Mouse (Mus musculus): ENCODE results near the gene Mepce. TPM values are rescaled to one million over a fixed set of nuclear protein-coding genes. Genes with fewer than 3 reads are reported as not detected.
"Not testable (repeated sequence)": the region's sequence is repeated elsewhere in the genome, so short reads cannot be mapped to it uniquely, and the experiment has no call there.

The Mepce gene
- polyA plus RNA-seq (2012; ENCODE audit: insufficient read depth, insufficient read length, low replicate concordance, missing spikeins): not detected in 2 replicates

- WGBS: under 1% methylated on average over 48 of the region's 48 CpGs
- Histone ChIP-seq H3K4me1 (ENCODE audit: control insufficient read depth, insufficient read depth, low read length) (peaks cover 30% of the 10 kb centered on the region), H3K4me3 (ENCODE audit: insufficient read depth, low read depth, low read length) (peak within 1 kb of the TSS; percentile 81), H3K27ac (ENCODE audit: insufficient read depth, low read depth, low read length) (peak within 1 kb of the TSS; percentile 98)
- TF ChIP-seq POLR2A (IDR thresholded peaks at IDR 0.05; ENCODE audit: insufficient read depth, low read depth, low read length) (peak; percentile 63), CTCF (IDR thresholded peaks at IDR 0.05; ENCODE audit: insufficient read depth, low read depth, low read length) (peak; percentile 80)
Measured at GRCm38 (mm10) chr5:137787151-137787928, at the start of gene Mepce, which contains the start of gene Zcwpw1. Gene Mepce, minus strand, starts transcription at chr5:137787655. Gene Zcwpw1, plus strand, starts transcription at chr5:137787798.

DNA sequence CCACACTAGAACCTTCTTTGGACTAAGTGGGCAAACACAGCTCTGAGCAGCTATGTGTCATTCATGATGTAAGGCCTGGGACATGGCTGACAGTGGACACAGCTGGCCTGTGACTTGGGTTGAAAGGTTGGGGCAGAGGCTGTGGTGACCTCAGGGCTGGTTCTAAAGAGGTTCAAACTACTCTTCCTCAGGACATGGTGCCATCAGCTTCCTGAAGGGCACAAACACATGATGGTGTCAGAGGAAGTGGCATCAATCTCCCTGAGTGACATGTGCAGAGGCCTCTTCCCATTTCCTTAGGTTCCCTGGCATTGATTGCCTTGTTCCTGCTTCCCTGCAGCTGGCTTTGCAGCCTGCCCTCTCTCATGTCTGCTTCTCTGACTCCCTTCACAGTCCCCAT lies 49.7 kb upstream of the Mepce start:
- not testable (repeated sequence) for H3K4me3 ChIP-seq (ENCODE audit: insufficient read depth, low read depth, low read length); H3K4me1 ChIP-seq (ENCODE audit: control insufficient read depth, insufficient read depth, low read length); H3K27ac ChIP-seq (ENCODE audit: insufficient read depth, low read depth, low read length)

- TF ChIP-seq CTCF (IDR thresholded peaks at IDR 0.05; ENCODE audit: insufficient read depth, low read depth, low read length) (no peak), POLR2A (IDR thresholded peaks at IDR 0.05; ENCODE audit: insufficient read depth, low read depth, low read length) (no peak)
- Histone ChIP-seq H3K27ac (ENCODE audit: insufficient read depth, low read depth, low read length) (no peak overlapping the region), H3K4me1 (ENCODE audit: control insufficient read depth, insufficient read depth, low read length) (no peaks in the 10 kb centered on the region), H3K4me3 (ENCODE audit: insufficient read depth, low read depth, low read length) (no peak overlapping the region)
Measured at GRCm38 (mm10) chr5:137836611-137837010, 49.2 kb upstream of the Mepce start.

- not testable (repeated sequence) for H3K4me3 ChIP-seq (ENCODE audit: insufficient read depth, low read depth, low read length); H3K4me1 ChIP-seq (ENCODE audit: control insufficient read depth, insufficient read depth, low read length); H3K27ac ChIP-seq (ENCODE audit: insufficient read depth, low read depth, low read length)
- WGBS: 70% methylated on average over 2 of the region's 2 CpGs
Measured at GRCm38 (mm10) chr5:137835966-137836520, 48.6 kb upstream of the Mepce start, which contains the start of gene Pilra. Gene Pilra, minus strand, starts transcription at chr5:137836281.

GRCm38 (mm10) chr5:137833500-137833899 lies 46.0 kb upstream of the Mepce start:
- no peak overlapping the region for H3K4me3 ChIP-seq (ENCODE audit: insufficient read depth, low read depth, low read length)
- H3K27ac ChIP-seq (ENCODE audit: insufficient read depth, low read depth, low read length): no peak overlapping the region
- no peak for TF ChIP-seq CTCF (IDR thresholded peaks at IDR 0.05; ENCODE audit: insufficient read depth, low read depth, low read length)
- no peak for TF ChIP-seq POLR2A (IDR thresholded peaks at IDR 0.05; ENCODE audit: insufficient read depth, low read depth, low read length)
- WGBS: 46% methylated on average over 4 of the region's 4 CpGs
- H3K4me1 ChIP-seq (ENCODE audit: control insufficient read depth, insufficient read depth, low read length): no peaks in the 10 kb centered on the region

DNA sequence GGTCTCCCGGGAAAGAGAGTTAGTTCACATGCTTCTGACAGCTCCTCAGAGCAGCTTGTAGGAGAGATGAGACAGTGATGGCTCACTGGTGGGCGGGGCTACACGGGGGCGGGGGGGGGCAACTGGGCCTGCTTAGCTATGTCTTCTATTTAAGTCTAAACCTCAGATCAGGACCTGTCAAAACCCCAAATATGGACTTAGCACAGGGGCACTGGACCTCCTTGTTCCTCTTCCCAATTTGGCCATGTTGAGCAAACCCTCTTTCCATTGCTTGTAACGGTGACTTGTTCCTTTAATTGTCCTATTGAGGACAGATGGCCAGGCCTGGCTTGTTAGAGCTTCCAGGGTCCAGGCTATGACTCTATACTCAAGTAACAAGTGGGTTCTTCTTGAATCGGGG lies 44.1 kb upstream of the Mepce start:
- H3K27ac ChIP-seq (ENCODE audit: insufficient read depth, low read depth, low read length): no peak overlapping the region
- WGBS: 84% methylated on average over 6 of the region's 6 CpGs

DNA sequence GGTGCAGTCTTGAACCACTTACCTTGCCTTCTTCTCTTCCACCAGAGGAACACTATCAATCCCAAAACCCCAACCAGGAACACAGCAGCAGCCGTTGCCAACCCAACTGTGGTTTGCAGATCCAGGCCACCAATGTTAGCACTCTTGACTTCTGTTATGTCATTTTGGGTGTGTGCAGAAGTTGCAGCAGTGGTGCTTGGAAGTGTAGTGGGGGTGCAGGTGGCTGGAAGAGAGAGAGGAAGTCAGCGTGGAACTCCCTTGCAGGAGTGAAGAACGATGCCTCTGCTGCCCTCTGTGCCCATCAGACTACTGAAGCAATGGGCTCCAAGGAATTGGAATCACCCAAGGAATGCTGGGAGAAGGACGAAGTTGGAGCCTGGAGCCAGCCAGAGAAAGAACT lies 43.7 kb upstream of the Mepce start:
- WGBS: 88% methylated on average over 4 of the region's 4 CpGs
- no peak overlapping the region for H3K4me3 ChIP-seq (ENCODE audit: insufficient read depth, low read depth, low read length)
- no peak overlapping the region for H3K27ac ChIP-seq (ENCODE audit: insufficient read depth, low read depth, low read length)
- H3K4me1 ChIP-seq (ENCODE audit: control insufficient read depth, insufficient read depth, low read length): no peaks in the 10 kb centered on the region
- TF ChIP-seq CTCF (IDR thresholded peaks at IDR 0.05; ENCODE audit: insufficient read depth, low read depth, low read length) (no peak), POLR2A (IDR thresholded peaks at IDR 0.05; ENCODE audit: insufficient read depth, low read depth, low read length) (no peak)

More for the DNA sequence above, 44.1 kb upstream of the Mepce start:
- TF ChIP-seq CTCF (IDR thresholded peaks at IDR 0.05; ENCODE audit: insufficient read depth, low read depth, low read length) (no peak), POLR2A (IDR thresholded peaks at IDR 0.05; ENCODE audit: insufficient read depth, low read depth, low read length) (no peak)
- Histone ChIP-seq H3K4me1 (ENCODE audit: control insufficient read depth, insufficient read depth, low read length) (no peaks in the 10 kb centered on the region), H3K4me3 (ENCODE audit: insufficient read depth, low read depth, low read length) (no peak overlapping the region)

DNA sequence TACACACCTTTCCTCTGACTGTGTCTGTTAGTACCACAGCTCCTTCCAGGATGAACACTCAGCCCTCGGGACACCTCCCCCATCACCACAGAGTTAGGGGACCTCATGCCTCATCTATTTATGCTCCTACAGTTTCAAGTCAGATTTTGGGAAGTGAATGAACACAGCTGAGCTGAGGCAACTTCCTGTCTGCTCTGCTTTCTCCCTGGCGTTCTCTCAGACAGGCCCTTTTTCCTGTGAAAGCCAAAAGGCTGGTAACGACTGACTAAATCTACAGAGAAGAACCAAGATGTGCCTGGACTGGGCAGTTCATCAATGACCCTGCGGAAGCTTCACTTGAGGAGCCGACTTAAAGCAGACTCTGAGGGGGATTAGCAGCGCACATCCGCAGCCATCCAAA lies 42.8 kb upstream of the Mepce start:
- 77% methylated on average over 7 of the region's 7 CpGs for WGBS
- Histone ChIP-seq H3K4me3 (ENCODE audit: insufficient read depth, low read depth, low read length) (no peak overlapping the region), H3K4me1 (ENCODE audit: control insufficient read depth, insufficient read depth, low read length) (no peaks in the 10 kb centered on the region), H3K27ac (ENCODE audit: insufficient read depth, low read depth, low read length) (no peak overlapping the region)
- TF ChIP-seq CTCF (IDR thresholded peaks at IDR 0.05; ENCODE audit: insufficient read depth, low read depth, low read length) (no peak), POLR2A (IDR thresholded peaks at IDR 0.05; ENCODE audit: insufficient read depth, low read depth, low read length) (no peak)

GRCm38 (mm10) chr5:137828694-137829093 lies 41.2 kb upstream of the Mepce start:
- Histone ChIP-seq H3K4me1 (ENCODE audit: control insufficient read depth, insufficient read depth, low read length) (no peaks in the 10 kb centered on the region), H3K4me3 (ENCODE audit: insufficient read depth, low read depth, low read length) (no peak overlapping the region), H3K27ac (ENCODE audit: insufficient read depth, low read depth, low read length) (no peak overlapping the region)
- TF ChIP-seq POLR2A (IDR thresholded peaks at IDR 0.05; ENCODE audit: insufficient read depth, low read depth, low read length): no peak
- TF ChIP-seq CTCF (IDR thresholded peaks at IDR 0.05; ENCODE audit: insufficient read depth, low read depth, low read length): no peak
- 88% methylated on average over 6 of the region's 6 CpGs for WGBS
